Mouse (Mus musculus) spleen, adult 12 weeks (tissue): ENCODE measurements around the gene 4930451I11Rik.

Experiments used
- DNase-seq: peaks from one replicate; pipeline ENCODE4 v3.0.0; 2022; ENCODE audit warnings: low spot score

4930451I11Rik gene

DNA sequence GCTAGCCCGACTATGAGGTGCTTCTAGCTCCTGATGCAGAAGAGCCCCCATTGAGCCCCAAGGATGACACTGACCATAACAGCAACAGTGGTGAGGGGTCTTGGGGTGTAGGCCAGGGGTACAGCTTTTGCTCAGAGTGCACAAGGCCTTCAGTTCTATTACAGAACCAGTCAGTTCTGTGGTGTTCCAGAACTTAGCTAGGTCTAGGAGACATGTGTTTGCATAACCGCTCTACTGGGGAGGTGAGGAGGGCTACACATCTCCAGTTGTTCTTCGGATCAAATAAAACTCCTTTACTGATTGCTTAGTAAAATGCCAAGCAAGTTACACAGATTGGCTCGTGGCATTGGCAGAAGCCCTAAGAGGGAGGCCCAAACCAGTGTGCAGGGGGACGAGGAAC is at the start of gene 4930451I11Rik:
Gene 4930451I11Rik, minus strand, starts transcription at position 101 of the 400 bp plus-strand sequence.
- no peak for DNase-seq

DNA sequence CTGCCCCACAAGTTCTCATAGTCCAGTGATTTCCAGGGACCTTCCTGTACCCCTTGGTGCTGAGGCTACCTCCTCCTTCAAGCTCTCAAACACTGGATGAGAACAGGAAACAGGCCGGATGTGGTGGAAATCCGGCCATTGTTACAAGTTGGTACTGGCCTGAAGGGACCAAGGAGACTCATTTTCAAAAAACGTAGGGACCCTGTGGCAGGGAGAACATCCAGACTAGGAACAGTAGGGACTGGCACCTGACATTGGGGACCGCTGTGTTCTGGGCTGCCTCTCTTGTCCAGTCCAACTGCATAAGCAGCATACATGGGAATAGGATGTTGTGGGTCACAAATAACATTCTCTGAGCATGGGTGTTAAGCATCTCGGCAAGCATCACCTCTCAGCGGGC is 49.6 kb upstream of the 4930451I11Rik start:
- DNase-seq = no peak

DNA sequence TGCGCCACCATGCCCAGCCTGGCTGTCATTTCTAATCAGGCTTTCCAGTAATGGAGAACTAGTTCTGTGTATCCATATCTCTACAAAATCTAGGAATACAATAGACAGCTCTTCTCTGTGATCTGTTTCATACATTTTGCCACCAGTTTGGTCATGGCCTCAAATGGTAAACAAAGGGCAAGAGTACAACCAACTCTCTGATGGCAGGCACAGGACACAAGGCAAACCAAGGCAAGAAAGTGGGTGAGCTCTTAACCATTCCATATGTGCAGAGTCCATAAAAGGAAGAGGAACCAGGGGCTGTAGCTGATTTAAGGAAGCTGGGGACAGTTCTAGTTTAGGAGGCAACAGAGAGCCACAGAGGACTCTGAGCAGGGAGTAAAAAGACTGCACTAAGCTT is 45.8 kb upstream of the 4930451I11Rik start:
- DNase-seq = no peak

DNA sequence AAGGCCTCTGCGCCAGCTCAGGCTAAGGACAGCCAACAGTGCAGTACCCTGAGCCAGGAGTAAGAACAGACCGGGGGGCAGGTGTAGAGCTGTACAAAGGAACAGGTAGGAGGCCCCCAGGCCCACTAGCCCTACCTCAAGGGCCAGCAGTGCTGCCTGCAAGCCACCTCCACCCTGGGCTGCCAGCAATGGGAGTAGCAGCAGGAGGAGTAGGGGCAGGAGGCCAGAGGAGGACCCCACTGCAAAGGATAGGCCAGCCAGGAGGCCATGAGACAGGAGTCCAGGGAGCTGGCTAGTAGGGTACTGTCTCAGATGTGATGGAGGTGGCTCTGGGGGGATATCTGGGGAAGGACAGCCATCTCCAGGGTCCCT is 39.1 kb upstream of the 4930451I11Rik start:
- DNase-seq = no peak

DNA sequence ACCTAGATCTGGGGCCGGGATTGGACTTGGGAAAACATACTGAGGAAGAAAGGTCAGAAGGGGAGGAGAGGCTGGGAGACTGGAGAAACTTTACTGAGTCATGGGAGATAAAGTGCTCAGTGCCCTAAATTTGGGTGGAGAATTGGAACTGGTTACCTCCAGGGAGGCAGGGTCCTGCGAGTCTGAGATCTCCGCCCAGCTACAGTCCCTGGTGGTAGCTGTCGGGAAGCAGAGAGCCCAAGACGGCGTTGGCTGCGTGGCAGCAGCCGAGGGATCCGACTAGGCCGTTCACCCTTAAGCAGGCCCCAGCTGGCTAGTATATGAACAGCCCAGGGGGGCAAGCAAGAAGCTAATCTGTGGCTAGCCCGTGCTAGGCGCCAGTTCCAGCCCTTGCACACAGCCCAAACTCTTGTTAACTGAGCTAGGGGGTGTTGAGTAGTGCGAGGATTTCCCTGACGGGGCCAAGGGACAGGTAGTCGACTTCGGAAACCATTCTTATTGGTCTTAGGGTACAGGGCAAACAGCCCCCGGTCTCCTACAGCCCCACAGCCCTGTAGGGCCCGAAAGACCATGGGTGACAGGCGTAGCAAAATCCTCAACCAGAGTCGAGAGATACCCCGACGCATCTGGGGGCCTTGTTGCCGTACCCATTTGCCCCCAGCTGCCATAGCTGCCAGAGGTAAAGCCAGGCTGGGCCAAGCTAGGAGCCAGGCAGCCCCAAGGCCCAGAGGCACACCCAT is 38.5 kb upstream of the 4930451I11Rik start:
- no peak for DNase-seq

DNA sequence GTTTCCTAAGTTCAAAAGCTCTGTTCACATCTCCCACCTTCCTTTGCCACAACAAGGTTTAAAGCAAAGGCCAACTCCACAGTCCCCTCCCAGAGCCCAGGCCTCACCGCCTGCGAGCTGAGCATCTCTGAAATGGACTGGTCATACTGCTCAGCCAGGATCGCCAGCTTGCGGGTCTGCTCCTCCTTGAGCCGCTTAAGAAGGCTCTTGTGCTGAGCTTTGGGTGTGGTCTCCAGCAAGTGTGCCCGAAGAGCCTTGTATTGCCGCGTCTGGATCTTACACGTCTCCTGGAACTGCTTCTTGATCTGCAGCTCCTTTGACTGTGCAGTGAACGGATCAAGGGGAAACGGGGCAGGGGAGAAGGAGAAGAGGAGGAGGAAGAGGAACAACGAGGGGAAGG is 36.6 kb upstream of the 4930451I11Rik start:
- no peak for DNase-seq

DNA sequence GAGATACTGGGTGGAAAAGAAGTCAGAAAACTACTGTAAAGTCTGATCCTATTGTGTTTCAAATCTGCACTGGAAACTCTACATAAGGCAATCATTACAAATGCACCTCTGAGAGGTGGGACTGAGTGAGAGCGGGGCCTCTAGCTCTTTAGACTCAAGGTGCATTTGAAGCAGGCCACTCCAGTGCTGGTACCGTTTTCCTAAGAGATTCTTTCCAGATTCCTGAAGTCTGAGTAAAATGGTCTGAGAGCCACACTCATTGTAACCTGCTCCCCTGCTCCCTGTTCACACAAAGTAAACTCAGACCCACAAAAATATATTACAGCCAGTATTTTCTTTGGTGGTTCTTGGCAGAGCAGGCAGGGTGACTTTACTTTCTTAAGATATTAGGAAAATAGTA is 36.1 kb upstream of the 4930451I11Rik start:
- no peak for DNase-seq

DNA sequence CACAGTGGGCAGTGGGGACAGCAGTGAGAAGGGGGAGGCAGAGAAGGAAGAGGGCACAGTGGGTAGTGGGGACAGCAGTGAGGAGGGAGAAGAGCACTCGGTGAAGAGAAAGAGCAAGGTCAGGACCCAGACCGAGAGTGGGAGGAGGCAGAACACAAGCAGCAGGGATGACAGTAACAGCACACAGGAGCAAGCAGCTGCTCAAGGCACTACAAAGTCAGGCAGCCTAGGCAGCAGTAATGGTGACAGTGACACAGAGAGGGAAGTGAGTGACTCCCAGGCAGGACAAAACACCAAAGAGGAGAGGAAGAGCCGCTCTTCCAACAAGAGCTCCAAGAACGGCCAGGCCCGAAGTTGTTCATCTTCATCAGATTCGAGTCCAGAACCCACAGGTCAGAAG is 32.4 kb upstream of the 4930451I11Rik start:
- DNase-seq = no peak

DNA sequence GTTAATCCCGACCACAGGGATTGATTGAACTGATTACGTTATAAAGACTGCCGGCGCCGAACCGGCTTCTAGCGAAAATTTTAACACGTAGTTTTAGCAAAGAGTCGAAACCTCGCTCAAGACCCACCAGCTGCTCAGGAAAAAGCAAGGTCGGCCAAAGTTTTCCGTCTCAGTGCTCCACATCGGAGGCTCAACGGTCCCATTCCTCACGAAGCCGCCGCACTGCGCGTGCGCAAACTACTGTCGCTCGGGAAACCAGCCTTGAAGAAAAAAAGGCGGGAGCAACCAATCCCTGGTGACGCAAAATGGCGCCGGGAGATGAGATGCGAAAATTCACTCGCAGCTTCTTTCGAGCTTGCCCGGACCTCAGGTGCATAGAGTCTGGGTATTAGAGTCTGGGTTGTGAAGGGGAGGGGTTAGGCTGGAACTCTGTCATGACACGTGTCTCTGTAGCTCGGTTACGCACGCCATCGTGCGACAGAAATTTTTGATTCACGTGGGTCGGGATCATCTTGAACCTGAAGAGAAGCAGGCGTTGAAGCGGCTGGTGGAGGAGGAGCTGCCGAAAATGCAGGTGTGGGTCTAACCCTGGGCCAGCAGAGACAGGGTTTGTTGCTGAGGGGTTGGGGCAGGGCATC is 30.8 kb upstream of the 4930451I11Rik start, which contains the start of gene Ino80e:
Gene Ino80e, minus strand, starts transcription at position 231 of the 638 bp plus-strand sequence.
- peak; percentile 88 for DNase-seq

DNA sequence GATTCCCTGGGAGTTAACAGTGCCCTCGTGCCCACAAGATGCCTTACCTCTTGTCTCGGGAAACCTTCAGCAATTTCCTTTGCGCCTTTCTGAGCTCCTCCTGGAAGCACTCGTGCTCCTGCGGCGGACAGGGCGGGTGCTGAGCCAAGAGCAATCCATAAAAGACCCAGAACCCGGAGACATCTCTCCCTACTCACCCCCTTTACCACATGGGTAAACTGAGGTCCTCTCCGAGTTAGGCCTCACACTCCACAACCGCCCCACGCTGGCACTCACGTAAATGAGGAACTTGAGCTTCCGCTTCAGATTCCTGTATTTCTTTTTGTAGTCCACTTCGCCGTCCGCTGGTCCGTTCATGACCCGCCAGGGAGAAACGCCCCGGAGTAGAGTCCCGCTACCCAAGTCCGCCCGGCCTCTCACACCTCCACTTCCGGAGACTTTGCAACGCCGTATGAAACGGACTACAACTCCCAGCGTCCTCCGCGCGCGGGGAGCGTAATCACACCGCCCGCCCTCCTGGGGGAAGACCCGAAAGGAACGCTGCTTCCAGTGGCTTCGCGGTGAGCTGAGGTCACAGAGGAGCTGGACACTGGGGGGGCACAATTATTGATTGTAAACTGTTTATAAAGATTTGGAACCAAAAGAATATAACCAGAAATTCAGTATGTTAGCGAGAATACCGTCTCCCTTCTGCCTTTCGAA is 30.1 kb upstream of the 4930451I11Rik start, which contains the start of gene Hirip3:
Gene Hirip3, plus strand, starts transcription at position 544 of the 702 bp plus-strand sequence.
- DNase-seq = peak; percentile 93

DNA sequence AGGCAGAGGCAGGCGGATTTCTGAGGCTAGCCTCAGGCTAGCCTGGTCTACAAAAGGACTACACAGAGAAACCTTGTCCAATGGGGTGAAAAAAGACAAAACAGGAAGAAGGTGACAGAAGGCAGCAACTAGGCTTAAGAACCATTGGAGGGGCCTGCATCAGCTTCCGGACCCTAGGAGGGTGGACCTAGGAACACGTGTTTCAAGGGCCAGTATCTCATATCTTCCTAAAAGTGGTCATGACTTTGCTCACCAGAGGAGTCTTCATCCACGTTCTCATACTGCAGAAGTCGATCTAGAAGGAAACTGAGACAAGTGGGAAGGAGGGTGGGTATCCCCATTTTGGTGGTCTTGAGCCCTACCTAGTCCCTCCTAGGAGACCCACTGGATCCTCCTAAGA is 29.5 kb upstream of the 4930451I11Rik start:
- no peak for DNase-seq

DNA sequence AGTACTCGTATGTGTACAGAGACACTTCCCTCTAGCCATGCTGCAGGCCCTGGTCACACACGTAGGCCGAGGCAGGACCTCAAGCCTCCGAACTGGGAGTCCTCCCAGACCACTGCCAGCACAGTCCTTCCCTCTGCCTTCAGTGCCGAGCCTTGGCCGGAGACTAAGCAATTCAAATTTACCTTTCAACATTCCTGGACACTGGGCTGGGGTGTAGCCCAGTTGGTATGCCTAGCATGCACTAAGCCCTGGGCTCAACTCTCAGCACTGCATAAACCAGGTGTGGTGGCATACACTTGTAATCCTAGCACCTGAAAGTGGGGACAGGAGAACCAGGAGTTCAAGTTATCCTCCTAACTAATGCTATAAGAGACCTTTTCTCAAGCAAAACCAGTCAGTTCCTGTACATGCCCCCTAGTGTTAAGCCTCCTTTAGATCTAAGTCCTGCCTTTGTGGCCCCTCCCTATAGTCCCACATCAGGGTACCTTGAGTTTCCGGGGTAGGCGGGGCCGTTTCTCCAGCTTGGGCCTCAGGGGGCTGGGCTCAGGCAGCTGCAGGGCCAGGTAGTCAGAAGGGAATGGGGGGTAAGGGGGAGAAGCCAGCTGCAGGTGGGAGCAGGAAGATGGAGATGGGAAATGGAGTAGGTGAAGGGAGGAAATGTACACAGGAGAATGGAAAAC is 25.4 kb upstream of the 4930451I11Rik start:
- DNase-seq = no peak

DNA sequence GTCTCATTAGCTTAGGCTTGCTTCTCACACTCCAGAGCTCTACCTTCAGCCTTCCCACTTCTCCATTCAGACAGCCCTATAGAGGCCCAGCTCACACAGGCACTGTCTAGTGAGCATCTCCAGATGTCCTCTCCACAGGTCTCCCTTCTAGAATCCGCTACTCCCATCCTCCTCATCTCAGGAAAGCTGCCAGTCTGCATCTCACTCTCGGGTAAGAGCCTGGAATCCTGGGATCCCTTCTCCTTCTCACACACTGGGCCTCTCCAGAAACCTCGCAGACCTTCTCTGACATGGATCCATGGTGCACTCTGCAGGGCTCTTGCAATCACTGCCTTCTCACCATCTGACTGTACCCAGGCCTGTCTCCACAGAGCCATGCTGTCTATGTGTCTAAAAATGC is 24.2 kb upstream of the 4930451I11Rik start:
- DNase-seq = no peak

DNA sequence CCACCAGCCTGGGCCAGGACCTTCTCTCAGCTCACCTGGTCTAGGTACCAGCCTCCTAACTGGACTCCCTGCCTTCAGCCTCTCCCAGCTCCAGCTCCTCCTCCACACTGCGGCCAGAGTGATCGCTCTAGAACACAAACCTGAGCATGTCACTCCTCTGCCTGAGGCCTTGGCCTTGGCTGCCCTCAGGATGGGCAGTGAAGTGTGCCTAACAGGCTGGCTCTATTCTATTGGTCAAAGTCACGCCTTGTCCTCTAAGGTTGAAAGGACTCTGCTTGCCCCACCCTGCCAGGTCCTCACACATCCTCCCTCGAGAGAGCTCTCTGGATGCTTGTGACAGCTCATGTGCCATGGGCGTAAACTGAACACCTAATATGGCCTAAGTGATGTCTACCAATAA is 22.0 kb upstream of the 4930451I11Rik start:
- DNase-seq = no peak

DNA sequence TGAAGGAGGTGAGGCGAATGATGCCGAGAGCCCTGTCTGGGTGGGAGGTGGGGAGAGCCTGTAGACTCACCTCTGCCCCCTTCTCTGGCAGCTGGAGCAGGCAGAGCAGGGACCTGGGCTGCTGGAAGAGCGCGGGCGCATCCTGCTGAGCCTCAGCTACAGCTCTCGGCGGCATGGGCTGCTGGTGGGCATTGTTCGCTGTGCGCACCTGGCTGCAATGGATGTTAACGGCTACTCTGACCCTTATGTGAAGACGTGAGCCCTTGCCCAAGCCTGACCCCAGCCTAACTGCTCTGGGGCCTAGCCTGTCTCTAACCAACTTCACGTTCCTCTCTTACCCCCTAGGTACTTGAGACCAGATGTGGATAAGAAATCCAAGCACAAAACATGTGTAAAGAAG is 19.8 kb upstream of the 4930451I11Rik start:
- no peak for DNase-seq

DNA sequence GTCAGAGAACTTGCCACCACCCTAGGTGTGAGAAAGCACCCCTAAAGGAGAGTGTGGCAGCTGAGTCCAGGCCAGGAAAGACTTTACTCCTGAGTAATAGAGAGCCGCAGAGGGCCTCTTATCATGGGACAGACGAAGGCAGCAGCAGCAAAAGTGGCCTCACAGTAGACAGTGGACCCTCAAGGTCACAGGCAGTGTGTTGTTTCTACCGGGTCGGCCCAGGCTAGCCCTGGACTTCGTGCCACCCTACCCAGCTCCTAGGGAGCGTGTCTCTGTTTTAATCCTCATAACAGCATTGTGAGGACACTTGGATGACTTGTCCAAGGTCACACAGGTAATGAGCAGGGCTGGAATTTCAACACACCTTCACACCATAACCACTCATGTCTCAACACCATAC is 18.7 kb upstream of the 4930451I11Rik start:
- DNase-seq = no peak

DNA sequence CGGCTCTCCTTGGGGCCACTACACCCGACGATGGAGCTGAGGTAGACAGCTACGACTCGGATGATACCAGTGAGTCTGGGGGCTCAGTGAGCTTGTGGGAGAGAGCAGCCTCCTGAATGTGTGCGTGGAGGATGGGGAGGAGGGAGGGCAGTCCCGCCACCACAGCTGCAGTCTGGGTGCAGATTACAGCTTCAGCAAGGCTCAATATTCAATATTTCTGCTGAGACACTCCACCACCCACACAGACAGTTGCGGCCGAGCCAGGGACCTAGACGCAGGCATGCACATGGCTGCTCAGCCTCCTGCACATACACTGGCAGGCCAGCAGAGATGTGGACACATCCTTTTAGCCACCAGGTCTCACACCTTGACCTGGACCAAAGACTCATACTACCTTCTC is 17.4 kb upstream of the 4930451I11Rik start:
- no peak for DNase-seq

DNA sequence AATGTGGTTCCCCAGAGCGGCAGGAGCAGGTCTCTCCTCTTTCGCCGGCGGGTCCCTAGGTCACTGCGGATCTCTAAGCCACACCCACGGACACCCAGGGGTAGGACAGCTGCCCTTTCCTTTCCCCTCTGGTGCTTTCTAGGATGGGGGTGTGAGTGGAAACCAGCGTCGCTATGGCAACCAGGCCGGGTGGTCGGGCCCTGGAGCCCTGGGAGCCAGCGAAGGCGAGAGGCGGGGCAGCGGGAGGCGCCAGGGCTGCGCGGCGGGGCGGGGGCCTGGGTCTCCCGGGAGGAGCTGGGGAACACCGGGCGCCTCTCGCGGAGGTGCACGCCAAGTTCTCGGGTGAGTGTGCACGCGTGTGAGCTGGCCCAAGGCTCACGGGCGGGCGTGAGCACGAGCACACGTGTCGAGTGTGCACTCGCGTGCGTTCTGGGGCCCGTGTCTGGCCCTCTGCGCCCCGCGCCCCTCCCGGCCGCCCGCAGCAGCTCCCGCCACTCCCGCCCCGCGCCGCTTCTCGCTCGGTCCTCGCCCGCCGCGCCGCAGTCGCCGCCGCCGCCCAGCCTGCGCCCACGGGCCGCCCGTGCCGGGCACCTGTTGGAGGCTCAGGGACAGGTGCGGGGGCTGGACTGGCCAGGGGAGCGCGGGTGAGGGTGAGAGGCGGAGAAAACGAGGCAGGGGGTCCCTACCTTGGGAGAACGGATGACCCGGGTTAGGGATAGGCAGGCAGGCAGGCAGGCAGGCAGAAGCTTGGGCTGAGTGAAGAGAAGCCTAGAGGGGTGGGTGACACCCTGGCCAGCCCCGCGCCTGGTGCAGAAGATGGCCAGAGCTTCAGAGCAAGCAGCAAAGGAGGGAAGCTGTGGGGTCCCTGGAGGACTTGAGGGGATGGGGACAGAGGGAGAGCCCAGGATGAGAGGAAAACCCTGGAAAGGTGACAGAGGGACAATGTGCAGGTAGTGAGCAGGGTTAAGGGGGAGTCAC is 16.3 kb upstream of the 4930451I11Rik start:
- no peak for DNase-seq

DNA sequence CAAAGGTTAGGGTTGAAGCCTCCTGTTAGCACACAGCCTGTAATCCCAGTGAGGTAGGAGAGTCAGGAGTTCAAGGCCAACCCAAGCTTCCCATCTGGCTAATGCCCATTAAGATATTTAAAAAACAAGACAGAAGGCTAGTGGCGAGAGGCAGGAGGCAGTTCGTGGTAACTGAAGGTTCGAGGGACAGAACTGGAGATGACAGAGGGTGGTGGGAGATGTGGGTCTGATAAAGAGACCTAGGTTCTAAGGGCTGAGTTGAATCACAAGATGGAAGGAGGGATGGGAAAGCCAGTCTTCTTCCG is 15.6 kb upstream of the 4930451I11Rik start, which contains the start of gene Doc2a:
Gene Doc2a, plus strand, starts transcription at position 301 of the 305 bp plus-strand sequence.
- DNase-seq = no peak

DNA sequence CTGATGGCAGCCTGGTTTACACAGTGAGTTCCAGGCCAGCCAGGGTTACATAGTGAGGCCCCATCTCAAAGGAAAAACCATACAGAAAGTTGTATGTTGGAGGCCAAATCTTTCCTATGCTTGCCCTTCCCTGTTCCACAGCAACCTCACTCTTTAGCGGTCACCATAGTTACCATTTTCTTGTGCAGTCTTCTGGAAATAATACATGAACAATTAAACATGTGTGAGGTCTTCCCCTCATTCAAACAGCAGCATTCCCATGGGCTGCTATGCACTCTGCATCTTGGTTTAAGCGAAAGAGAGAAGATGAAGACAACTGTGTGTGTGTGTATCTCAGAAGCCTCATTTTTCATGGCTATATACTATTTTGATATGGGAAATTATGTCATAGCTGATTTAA is 14.1 kb upstream of the 4930451I11Rik start:
- DNase-seq = no peak

DNA sequence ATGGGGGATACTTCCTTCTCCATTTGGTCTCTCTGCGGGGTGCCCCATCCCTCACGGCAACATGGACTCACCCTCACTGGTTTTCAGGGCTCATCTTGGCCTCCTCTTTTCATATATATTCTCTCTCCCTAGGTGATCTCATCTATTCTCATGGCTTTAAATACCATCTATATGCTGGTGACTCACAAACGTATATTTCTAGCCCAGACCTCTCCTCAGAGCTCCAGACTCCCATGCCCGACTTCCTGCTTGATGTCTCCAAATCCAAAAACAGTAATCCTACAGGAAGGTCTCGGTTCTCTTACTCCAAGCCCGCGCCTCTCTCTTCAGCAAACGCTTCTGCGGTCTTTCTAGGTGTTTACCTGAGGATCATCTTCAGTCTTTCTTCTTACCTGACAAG is 11.8 kb upstream of the 4930451I11Rik start:
- no peak for DNase-seq
